Mouse (Mus musculus): Measurements from ENCODE around the gene Ttc23l. TPM values are rescaled to one million over a fixed set of nuclear protein-coding genes. Genes with fewer than 3 reads are reported as not detected.
"Not testable (repeated sequence)": the region's sequence is repeated elsewhere in the genome, so short reads cannot be mapped to it uniquely, and the experiment has no call there.

Gene Ttc23l
- polyA plus RNA-seq, 1 experiment from 2014 or later = not detected

GRCm38 (mm10) chr15:10560005-10560404 is 1.5 kb upstream of the Ttc23l start:
- H3K9ac ChIP-seq (ENCODE audit: low read length) = no peak overlapping the region
- no peak overlapping the region for H3K4me3 ChIP-seq (ENCODE audit: control insufficient read depth in 1 of 2, insufficient read depth in 1 of 2, low read depth in 1 of 2, low read length in 2 of 2)
- no peaks in the 10 kb centered on the region for H3K4me1 ChIP-seq (ENCODE audit: control insufficient read depth in 2 of 2, insufficient read depth in 2 of 2, low read length in 2 of 2)
- WGBS = 93% methylated on average over 7 of the region's 7 CpGs
- no peaks in the 10 kb centered on the region for H3K36me3 ChIP-seq (ENCODE audit: control insufficient read depth, insufficient read depth, low read length)
- H3K4me2 ChIP-seq (ENCODE audit: low read length) = no peak overlapping the region
- H3K27ac ChIP-seq (replicated peaks in 1 of 2; ENCODE audit: control insufficient read depth in 1 of 2, insufficient read depth in 1 of 2, low read depth in 2 of 2, low read length in 2 of 2) = no peak overlapping the region
- no peaks in the 10 kb centered on the region for H3K27me3 ChIP-seq (ENCODE audit: control insufficient read depth, insufficient read depth, low read length)
- H3K9me3 ChIP-seq (ENCODE audit: control insufficient read depth, low read length) = no peaks in the 10 kb centered on the region
- no peak for ATAC-seq (ENCODE audit: insufficient number of reproducible peaks, insufficient read depth, low FRiP score, low read depth)

DNA sequence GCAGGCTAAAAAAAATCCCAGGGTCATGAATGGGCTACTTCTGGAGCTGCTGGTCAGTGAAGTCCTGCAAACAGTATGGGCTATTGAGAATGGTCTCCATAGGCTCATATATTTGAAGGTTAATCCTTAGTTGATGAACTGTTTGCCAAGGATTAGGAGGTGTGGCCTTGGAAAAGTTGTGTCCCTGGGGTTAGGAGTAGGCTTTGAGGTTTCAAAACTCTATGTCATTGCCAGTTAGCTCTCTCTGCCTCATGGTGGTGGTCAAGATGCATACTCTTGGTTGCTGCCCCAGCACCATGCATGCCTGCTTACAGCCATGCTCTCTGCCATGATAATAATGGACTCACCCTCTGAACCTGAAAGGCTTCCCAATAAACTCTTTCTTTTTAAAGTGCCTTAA is 4.1 kb downstream of the Ttc23l start:
- ATAC-seq (ENCODE audit: insufficient number of reproducible peaks, insufficient read depth, low FRiP score, low read depth) = no peak
- no peak overlapping the region for H3K4me2 ChIP-seq (ENCODE audit: low read length)
- no peaks in the 10 kb centered on the region for H3K36me3 ChIP-seq (ENCODE audit: control insufficient read depth, insufficient read depth, low read length)

DNA sequence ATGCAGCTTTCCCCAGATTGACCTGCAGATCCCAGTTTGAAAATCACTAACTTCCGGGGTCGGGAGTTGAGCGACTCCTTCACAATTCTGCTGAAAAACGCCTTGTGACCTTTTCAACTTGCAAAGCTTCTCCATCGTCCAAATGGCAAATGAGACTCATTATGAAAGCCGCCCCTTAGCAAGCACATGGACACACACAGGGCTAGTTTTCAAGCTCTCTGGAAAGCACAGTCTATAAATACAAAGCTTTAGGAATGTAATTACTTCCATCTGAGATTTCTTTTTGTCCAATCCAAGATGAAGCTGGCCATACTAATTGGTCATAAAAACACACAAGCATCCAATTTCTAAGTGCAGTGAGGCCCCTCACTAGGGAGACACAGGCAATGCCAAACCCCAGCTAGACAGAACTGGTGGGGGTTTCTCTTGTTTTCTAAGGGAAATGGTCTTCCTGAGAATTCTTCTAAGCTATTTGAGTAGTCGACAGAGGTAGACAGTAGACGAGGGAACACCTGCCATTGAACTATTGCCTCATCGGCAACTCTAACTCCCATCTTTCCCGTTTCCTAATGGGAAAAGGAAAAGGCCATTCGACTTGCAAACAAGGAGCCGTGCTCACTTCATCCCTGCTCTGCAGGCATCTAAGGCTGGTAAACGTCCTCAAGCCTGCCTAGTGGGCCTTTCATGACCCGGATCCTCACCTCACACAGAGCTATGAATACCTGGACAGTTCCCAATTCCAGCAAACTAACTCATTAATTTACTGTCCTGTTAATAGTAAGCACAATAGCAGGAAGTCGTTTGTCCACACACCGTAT is 18.0 kb downstream of the Ttc23l start:
- Histone ChIP-seq H3K4me3 (ENCODE audit: control insufficient read depth in 1 of 2, insufficient read depth in 1 of 2, low read depth in 1 of 2, low read length in 2 of 2) (no peak overlapping the region), H3K9me3 (ENCODE audit: control insufficient read depth, low read length) (no peaks in the 10 kb centered on the region), H3K36me3 (ENCODE audit: control insufficient read depth, insufficient read depth, low read length) (no peaks in the 10 kb centered on the region), H3K4me1 (ENCODE audit: control insufficient read depth in 2 of 2, insufficient read depth in 2 of 2, low read length in 2 of 2) (no peaks in the 10 kb centered on the region), H3K27ac (replicated peaks in 1 of 2; ENCODE audit: control insufficient read depth in 1 of 2, insufficient read depth in 1 of 2, low read depth in 2 of 2, low read length in 2 of 2) (no peak overlapping the region), H3K4me2 (ENCODE audit: low read length) (no peak overlapping the region), H3K9ac (ENCODE audit: low read length) (no peak overlapping the region), H3K27me3 (ENCODE audit: control insufficient read depth, insufficient read depth, low read length) (no peaks in the 10 kb centered on the region)
- 75% methylated on average over 16 of the region's 16 CpGs for WGBS
- ATAC-seq (ENCODE audit: insufficient number of reproducible peaks, insufficient read depth, low FRiP score, low read depth) = no peak

More for the DNA sequence above, 4.1 kb downstream of the Ttc23l start:
- Histone ChIP-seq H3K27ac (replicated peaks in 1 of 2; ENCODE audit: control insufficient read depth in 1 of 2, insufficient read depth in 1 of 2, low read depth in 2 of 2, low read length in 2 of 2) (no peak overlapping the region), H3K27me3 (ENCODE audit: control insufficient read depth, insufficient read depth, low read length) (no peaks in the 10 kb centered on the region), H3K9me3 (ENCODE audit: control insufficient read depth, low read length) (no peaks in the 10 kb centered on the region), H3K9ac (ENCODE audit: low read length) (no peak overlapping the region), H3K4me3 (ENCODE audit: control insufficient read depth in 1 of 2, insufficient read depth in 1 of 2, low read depth in 1 of 2, low read length in 2 of 2) (no peak overlapping the region), H3K4me1 (ENCODE audit: control insufficient read depth in 2 of 2, insufficient read depth in 2 of 2, low read length in 2 of 2) (no peaks in the 10 kb centered on the region)

- no peak overlapping the region for H3K9ac ChIP-seq (ENCODE audit: low read length)
- peaks cover 0 to under 1% of the 10 kb centered on the region in 2 experiments; a peak in 1 of 4 replicates for H3K4me1 ChIP-seq (ENCODE audit: control insufficient read depth in 2 of 2, insufficient read depth in 2 of 2, low read length in 2 of 2)
- H3K36me3 ChIP-seq (ENCODE audit: control insufficient read depth, insufficient read depth, low read length) = no peaks in the 10 kb centered on the region
- no peaks in the 10 kb centered on the region for H3K27me3 ChIP-seq (ENCODE audit: control insufficient read depth, insufficient read depth, low read length)
- no peak overlapping the region for H3K4me3 ChIP-seq (ENCODE audit: control insufficient read depth in 1 of 2, insufficient read depth in 1 of 2, low read depth in 1 of 2, low read length in 2 of 2)
- WGBS = 63% methylated on average over 7 of the region's 7 CpGs
- H3K27ac ChIP-seq (replicated peaks in 1 of 2; ENCODE audit: control insufficient read depth in 1 of 2, insufficient read depth in 1 of 2, low read depth in 2 of 2, low read length in 2 of 2) = no peak overlapping the region
- no peak overlapping the region for H3K4me2 ChIP-seq (ENCODE audit: low read length)
- H3K9me3 ChIP-seq (ENCODE audit: control insufficient read depth, low read length) = no peaks in the 10 kb centered on the region
- no peak for ATAC-seq (ENCODE audit: insufficient number of reproducible peaks, insufficient read depth, low FRiP score, low read depth)
Measured at GRCm38 (mm10) chr15:10535969-10536368, 22.5 kb downstream of the Ttc23l start.

- no peak for ATAC-seq (ENCODE audit: insufficient number of reproducible peaks, insufficient read depth, low FRiP score, low read depth)
- Histone ChIP-seq H3K9ac (ENCODE audit: low read length) (no peak overlapping the region), H3K36me3 (ENCODE audit: control insufficient read depth, insufficient read depth, low read length) (no peaks in the 10 kb centered on the region), H3K27me3 (ENCODE audit: control insufficient read depth, insufficient read depth, low read length) (no peaks in the 10 kb centered on the region), H3K4me1 (ENCODE audit: control insufficient read depth in 2 of 2, insufficient read depth in 2 of 2, low read length in 2 of 2) (peaks cover 0 to 4% of the 10 kb centered on the region in 2 experiments; a peak in 1 of 4 replicates), H3K4me3 (ENCODE audit: control insufficient read depth in 1 of 2, insufficient read depth in 1 of 2, low read depth in 1 of 2, low read length in 2 of 2) (no peak overlapping the region), H3K27ac (replicated peaks in 1 of 2; ENCODE audit: control insufficient read depth in 1 of 2, insufficient read depth in 1 of 2, low read depth in 2 of 2, low read length in 2 of 2) (no peak overlapping the region), H3K9me3 (ENCODE audit: control insufficient read depth, low read length) (no peaks in the 10 kb centered on the region), H3K4me2 (ENCODE audit: low read length) (no peak overlapping the region)
- 74% methylated on average over 5 of the region's 5 CpGs for WGBS
Measured at GRCm38 (mm10) chr15:10534591-10534990, 23.9 kb downstream of the Ttc23l start.

- ATAC-seq (ENCODE audit: insufficient number of reproducible peaks, insufficient read depth, low FRiP score, low read depth); H3K4me3 ChIP-seq (ENCODE audit: control insufficient read depth in 1 of 2, insufficient read depth in 1 of 2, low read depth in 1 of 2, low read length in 2 of 2): not testable (repeated sequence)
- WGBS = 88% methylated on average over 10 of the region's 10 CpGs
Measured at GRCm38 (mm10) chr15:10533361-10533760, 25.1 kb downstream of the Ttc23l start.

GRCm38 (mm10) chr15:10531352-10531751 is 27.1 kb downstream of the Ttc23l start:
- Histone ChIP-seq H3K4me1 (ENCODE audit: control insufficient read depth in 2 of 2, insufficient read depth in 2 of 2, low read length in 2 of 2) (peaks cover 0 to 4% of the 10 kb centered on the region in 2 experiments; a peak in 1 of 4 replicates), H3K4me2 (ENCODE audit: low read length) (no peak overlapping the region), H3K27ac (replicated peaks in 1 of 2; ENCODE audit: control insufficient read depth in 1 of 2, insufficient read depth in 1 of 2, low read depth in 2 of 2, low read length in 2 of 2) (no peak overlapping the region), H3K9me3 (ENCODE audit: control insufficient read depth, low read length) (no peaks in the 10 kb centered on the region), H3K9ac (ENCODE audit: low read length) (no peak overlapping the region), H3K4me3 (ENCODE audit: control insufficient read depth in 1 of 2, insufficient read depth in 1 of 2, low read depth in 1 of 2, low read length in 2 of 2) (no peak overlapping the region), H3K27me3 (ENCODE audit: control insufficient read depth, insufficient read depth, low read length) (no peaks in the 10 kb centered on the region), H3K36me3 (ENCODE audit: control insufficient read depth, insufficient read depth, low read length) (no peaks in the 10 kb centered on the region)
- no peak for ATAC-seq (ENCODE audit: insufficient number of reproducible peaks, insufficient read depth, low FRiP score, low read depth)
- WGBS = 33% methylated on average over 4 of the region's 4 CpGs

More at GRCm38 (mm10) chr15:10533361-10533760, 25.1 kb downstream of the Ttc23l start:
- H3K9ac ChIP-seq (ENCODE audit: low read length); H3K9me3 ChIP-seq (ENCODE audit: control insufficient read depth, low read length); H3K4me1 ChIP-seq (ENCODE audit: control insufficient read depth in 2 of 2, insufficient read depth in 2 of 2, low read length in 2 of 2); H3K27ac ChIP-seq (replicated peaks in 1 of 2; ENCODE audit: control insufficient read depth in 1 of 2, insufficient read depth in 1 of 2, low read depth in 2 of 2, low read length in 2 of 2); H3K4me2 ChIP-seq (ENCODE audit: low read length); H3K36me3 ChIP-seq (ENCODE audit: control insufficient read depth, insufficient read depth, low read length); H3K27me3 ChIP-seq (ENCODE audit: control insufficient read depth, insufficient read depth, low read length): not testable (repeated sequence)

- no peak for ATAC-seq (ENCODE audit: insufficient number of reproducible peaks, insufficient read depth, low FRiP score, low read depth)
- H3K9me3 ChIP-seq (ENCODE audit: control insufficient read depth, low read length) = no peaks in the 10 kb centered on the region
- H3K4me3 ChIP-seq (ENCODE audit: control insufficient read depth in 1 of 2, insufficient read depth in 1 of 2, low read depth in 1 of 2, low read length in 2 of 2) = no peak overlapping the region
- no peaks in the 10 kb centered on the region for H3K27me3 ChIP-seq (ENCODE audit: control insufficient read depth, insufficient read depth, low read length)
- H3K4me2 ChIP-seq (ENCODE audit: low read length) = no peak overlapping the region
- H3K4me1 ChIP-seq (ENCODE audit: control insufficient read depth in 2 of 2, insufficient read depth in 2 of 2, low read length in 2 of 2) = peaks cover 0 to 3% of the 10 kb centered on the region in 2 experiments; a peak in 1 of 4 replicates
- H3K9ac ChIP-seq (ENCODE audit: low read length) = no peak overlapping the region
- 59% methylated on average over 1 of the region's 1 CpGs for WGBS
- H3K27ac ChIP-seq (replicated peaks in 1 of 2; ENCODE audit: control insufficient read depth in 1 of 2, insufficient read depth in 1 of 2, low read depth in 2 of 2, low read length in 2 of 2) = no peak overlapping the region
- no peaks in the 10 kb centered on the region for H3K36me3 ChIP-seq (ENCODE audit: control insufficient read depth, insufficient read depth, low read length)
Measured at GRCm38 (mm10) chr15:10525896-10526295, 32.6 kb downstream of the Ttc23l start.
